Mouse (Mus musculus) C2C12 (cell line): ENCODE results near the gene Mei1. TPM values are rescaled to one million over a fixed set of nuclear protein-coding genes. Genes with fewer than 3 reads are reported as not detected.

ENCODE experiments used
- H3K27me3 ChIP-seq: one replicate; pipeline ENCODE4 v1.6.1; 2011; ENCODE audit not compliant: control insufficient read depth, insufficient read depth, insufficient read length
- H3K36me3 ChIP-seq: one replicate; pipeline ENCODE4 v1.6.1; 2011; ENCODE audit not compliant: control insufficient read depth, insufficient read depth
- H3K4me3 ChIP-seq: one replicate; pipeline ENCODE4 v1.5.1; 2011; ENCODE audit warnings: mild to moderate bottlenecking, control low read depth; ENCODE audit not compliant: poor library complexity, insufficient read depth, severe bottlenecking
- H3K79me2 ChIP-seq: one replicate; pipeline ENCODE4 v1.6.1; 2011; ENCODE audit not compliant: control insufficient read depth, insufficient read depth
- H3K79me3 ChIP-seq: one replicate; pipeline ENCODE4 v1.6.1; 2011; ENCODE audit warnings: low read depth, control low read depth
- H3ac ChIP-seq: one replicate; pipeline ENCODE3; 2011; ENCODE audit warnings: low read depth; ENCODE audit not compliant: control insufficient read depth, insufficient read length
- CEBPB ChIP-seq: IDR thresholded peaks from one replicate; pipeline ENCODE4 v1.6.1; 2011; ENCODE audit warnings: low read depth, mild to moderate bottlenecking, control low read depth, moderate library complexity
- CTCF ChIP-seq: IDR thresholded peaks from one replicate; pipeline ENCODE4 v1.5.1; 2011; ENCODE audit not compliant: control insufficient read depth, insufficient read depth, insufficient read length
- FOSL1 ChIP-seq: IDR thresholded peaks from one replicate; pipeline ENCODE4 v1.8.0; 2011; ENCODE audit warnings: mild to moderate bottlenecking, low read length; ENCODE audit not compliant: poor library complexity, insufficient read depth, severe bottlenecking
- MAX ChIP-seq: IDR thresholded peaks from one replicate; pipeline ENCODE4 v1.6.1; 2011; ENCODE audit warnings: mild to moderate bottlenecking, control low read depth
- MYOD1 ChIP-seq: IDR thresholded peaks from one replicate; pipeline ENCODE4 v1.6.1; 2011; ENCODE audit warnings: low read depth; ENCODE audit not compliant: control insufficient read depth, insufficient read length
- MYOG ChIP-seq: IDR thresholded peaks from one replicate; pipeline ENCODE4 v1.6.1; 2011; ENCODE audit not compliant: control insufficient read depth, insufficient read length; ENCODE audit errors: extremely low read depth
- USF1 ChIP-seq: IDR thresholded peaks from one replicate; pipeline ENCODE4 v1.6.1; 2011; ENCODE audit warnings: low read depth, mild to moderate bottlenecking, control low read depth, moderate library complexity
- polyA plus RNA-seq: library from polyadenylated mRNA; unstranded; fragments of >200 nt; fragmentation: generic; extraction: Trizol; gene quantifications from one replicate; pipeline ENCODE4 v1.2.1, GENCODE M21; 2012; ENCODE audit warnings: missing spikeins

Mei1 gene
- polyA plus RNA-seq, 1 experiment: not detected

- Histone ChIP-seq H3K79me3 (peaks cover 83% of the 10 kb centered on the region), H3K79me2 (peaks cover 96% of the 10 kb centered on the region), H3ac (no peak overlapping the region), H3K4me3 (no peak overlapping the region), H3K36me3 (peaks cover 19% of the 10 kb centered on the region), H3K27me3 (no peaks in the 10 kb centered on the region)
- no peak for TF ChIP-seq CEBPB
- TF ChIP-seq MYOD1: no peak
- no peak for TF ChIP-seq MAX
- TF ChIP-seq CTCF: peak; percentile 89
- no peak for TF ChIP-seq USF1
- no peak for TF ChIP-seq FOSL1
- no peak for TF ChIP-seq MYOG
Measured at GRCm38 (mm10) chr15:82165332-82166239, 95.8 kb downstream of the Mei1 start.

GRCm38 (mm10) chr15:82166240-82167100 is 96.7 kb downstream of the Mei1 start:
- H3ac ChIP-seq: no peak overlapping the region
- TF ChIP-seq MYOG (no peak), USF1 (no peak), CTCF (no peak), MYOD1 (no peak), MAX (no peak), FOSL1 (no peak), CEBPB (no peak)
- H3K79me2 ChIP-seq: peaks cover 88% of the 10 kb centered on the region
- peaks cover 28% of the 10 kb centered on the region for H3K36me3 ChIP-seq
- no peaks in the 10 kb centered on the region for H3K27me3 ChIP-seq
- peaks cover 75% of the 10 kb centered on the region for H3K79me3 ChIP-seq
- no peak overlapping the region for H3K4me3 ChIP-seq

GRCm38 (mm10) chr15:82167201-82168168 is 97.7 kb downstream of the Mei1 start:
- TF ChIP-seq CEBPB (no peak), FOSL1 (no peak), MYOD1 (no peak), MAX (no peak), MYOG (no peak), CTCF (no peak), USF1 (no peak)
- Histone ChIP-seq H3K79me2 (peaks cover 77% of the 10 kb centered on the region), H3K4me3 (no peak overlapping the region), H3K79me3 (peaks cover 64% of the 10 kb centered on the region), H3K36me3 (peaks cover 38% of the 10 kb centered on the region), H3K27me3 (no peaks in the 10 kb centered on the region), H3ac (no peak overlapping the region)

- no peak overlapping the region for H3ac ChIP-seq
- H3K4me3 ChIP-seq: no peak overlapping the region
- H3K79me3 ChIP-seq: peaks cover 45% of the 10 kb centered on the region
- TF ChIP-seq MYOG (no peak), MYOD1 (no peak), FOSL1 (no peak), MAX (no peak), CTCF (no peak), CEBPB (no peak), USF1 (no peak)
- no peaks in the 10 kb centered on the region for H3K27me3 ChIP-seq
- peaks cover 60% of the 10 kb centered on the region for H3K36me3 ChIP-seq
- H3K79me2 ChIP-seq: peaks cover 56% of the 10 kb centered on the region
Measured at GRCm38 (mm10) chr15:82169671-82170070, 99.9 kb downstream of the Mei1 start.
